Mouse (Mus musculus) lung, embryonic 16.5 days (tissue): ENCODE measurements at regions not wholly inside any gene's neighbourhood (a gene's known extent, or its start where the extent isn't known, plus 50 kb on each side); places are given as distances from the start of the nearest gene placed in this dataset.
A peak's percentile ranks its signal among the peaks of the same experiment; 100 is the strongest.

Experiments
- ATAC-seq: fragments of 200-750 bp; cut with Nextera tagmentation; 2 replicates; pipeline ENCODE4 v1.8.0; 2017; ENCODE audit warnings: low read depth, mild to moderate bottlenecking, moderate library complexity
- H3K27ac ChIP-seq: fragments of 300-500 bp; sonication (generic); 2 replicates; pipeline ENCODE4 v1.5.1; 2014; ENCODE audit warnings: mild to moderate bottlenecking, control low read depth, low read length
- H3K27me3 ChIP-seq: fragments of 300-500 bp; sonication (generic); 2 replicates; pipeline ENCODE4 v1.6.1; 2014; ENCODE audit warnings: low read depth, low read length, mixed read lengths; ENCODE audit not compliant: control insufficient read depth, insufficient read depth
- H3K36me3 ChIP-seq: fragments of 300-500 bp; sonication (generic); 2 replicates; pipeline ENCODE4 v1.6.1; 2014; ENCODE audit warnings: low read length; ENCODE audit not compliant: control insufficient read depth, insufficient read depth
- H3K4me1 ChIP-seq: fragments of 300-500 bp; sonication (generic); replicated peaks from 2 replicates; pipeline ENCODE4 v1.6.1; 2014; ENCODE audit warnings: low read length, mixed read lengths; ENCODE audit not compliant: control insufficient read depth, insufficient read depth
- H3K4me2 ChIP-seq: fragments of 300-500 bp; sonication (generic); 2 replicates; pipeline ENCODE4 v1.6.1; 2014; ENCODE audit warnings: low read depth, low read length, control low read depth
- H3K4me3 ChIP-seq: fragments of 300-500 bp; sonication (generic); 2 replicates; pipeline ENCODE4 v1.5.1; 2014; ENCODE audit warnings: mild to moderate bottlenecking, low read length, control low read depth
- H3K9ac ChIP-seq: fragments of 300-500 bp; sonication (generic); 2 replicates; pipeline ENCODE4 v1.6.1; 2014; ENCODE audit warnings: low read length, control low read depth
- H3K9me3 ChIP-seq: fragments of 300-500 bp; sonication (generic); 2 replicates; pipeline ENCODE4 v1.6.1; 2016; ENCODE audit warnings: low read length; ENCODE audit not compliant: control insufficient read depth
- WGBS: fragments of 180-500 bp; shearing (Covaris S2); extraction: QIAGEN DNeasy Blood & Tissue Kit; methylation state at CpG from one replicate; pipeline ENCODE4 v1.1.7; 2014; 5-methylcytosine and 5-hydroxymethylcytosine counted together

GRCm38 (mm10) chrX:136321692-136322091 is 51.6 kb downstream of the Bex3 start:
- Histone ChIP-seq H3K4me2 (no peak overlapping the region), H3K9ac (no peak overlapping the region), H3K9me3 (no peaks in the 10 kb centered on the region), H3K4me3 (no peak overlapping the region), H3K27me3 (no peaks in the 10 kb centered on the region), H3K27ac (no peak overlapping the region), H3K4me1 (no peaks in the 10 kb centered on the region), H3K36me3 (no peaks in the 10 kb centered on the region)
- 0 out of 2 replicates have a peak, but pooled peaks have one; percentile 17 for ATAC-seq
- 9% methylated on average over 3 of the region's 3 CpGs for WGBS

- Histone ChIP-seq H3K36me3 (no peaks in the 10 kb centered on the region), H3K27ac (no peak overlapping the region), H3K27me3 (no peaks in the 10 kb centered on the region), H3K4me2 (no peak overlapping the region), H3K4me1 (no peaks in the 10 kb centered on the region), H3K9ac (no peak overlapping the region), H3K9me3 (no peaks in the 10 kb centered on the region), H3K4me3 (no peak overlapping the region)
- WGBS = 72% methylated on average over 2 of the region's 2 CpGs
- no peak for ATAC-seq
These were observed 95.8 kb downstream of the Bex3 start for GRCm38 (mm10) chrX:136365809-136366208.
